Mouse (Mus musculus): ENCODE measurements at regions not wholly inside any gene's neighbourhood (a gene's known extent, or its start where the extent isn't known, plus 50 kb on each side); places are given as distances from the start of the nearest gene placed in this dataset.

DNA sequence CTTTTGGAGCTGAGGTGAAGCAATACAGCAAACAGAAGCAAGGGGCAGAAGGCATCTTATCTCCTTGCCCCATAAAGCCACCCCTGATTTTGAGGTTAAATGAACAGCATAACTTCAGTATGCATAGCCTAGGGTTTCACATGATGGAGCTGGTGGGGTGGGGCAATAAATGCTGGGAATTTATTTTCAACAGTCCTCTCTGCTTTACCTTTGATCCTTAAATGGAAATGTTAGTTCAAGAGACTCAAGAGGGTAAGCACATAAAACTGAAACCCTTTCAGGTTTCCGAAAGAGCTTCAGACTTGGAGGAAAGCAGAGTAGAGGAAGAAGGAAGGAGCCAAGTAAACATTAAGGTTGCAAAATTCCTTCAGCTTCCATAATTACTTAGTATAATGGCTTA is 290.5 kb downstream of the Epha7 start:
- TF ChIP-seq POLR2A (IDR thresholded peaks at IDR 0.05; ENCODE audit: extremely low read depth, insufficient read depth, low read length) (no peak), CTCF (IDR thresholded peaks at IDR 0.05; ENCODE audit: low read depth, low read length) (no peak)
